Mouse (Mus musculus): ENCODE measurements at regions not wholly inside any gene's neighbourhood (a gene's known extent, or its start where the extent isn't known, plus 50 kb on each side); places are given as distances from the start of the nearest gene placed in this dataset.

GRCm38 (mm10) chr15:37134386-37134785, 126.8 kb upstream of the Zfp706 start:
- DNase-seq, result no peak
- ATAC-seq (ENCODE audit: low read depth), result no peak
- Histone ChIP-seq H3K4me1 (replicated peaks) (peaks cover 18% of the 10 kb centered on the region), H3K4me2 (no peak overlapping the region; the same call in 1 of the 2 replicates), H3K27ac (no peak overlapping the region), H3K27me3 (no peaks in the 10 kb centered on the region), H3K36me3 (no peaks in the 10 kb centered on the region), H3K4me3 (replicated peaks) (no peak overlapping the region), H3K9ac (no peak overlapping the region), H3K9me3 (replicated peaks) (no peaks in the 10 kb centered on the region)
- WGBS (ENCODE audit: insufficient replicate concordance), result 55% methylated on average over 4 of the region's 4 CpGs

GRCm38 (mm10) chr15:37133916-37134315, 126.3 kb upstream of the Zfp706 start:
- no peak for ATAC-seq (ENCODE audit: low read depth)
- H3K4me1 ChIP-seq (replicated peaks), result peaks cover 18% of the 10 kb centered on the region
- no peak for DNase-seq
- no peak overlapping the region for H3K4me3 ChIP-seq (replicated peaks)
- H3K9me3 ChIP-seq (replicated peaks), result no peaks in the 10 kb centered on the region
- H3K9ac ChIP-seq, result no peak overlapping the region
- H3K27ac ChIP-seq, result no peak overlapping the region
- no peak overlapping the region for H3K4me2 ChIP-seq
- no peaks in the 10 kb centered on the region for H3K27me3 ChIP-seq
- WGBS (ENCODE audit: insufficient replicate concordance), result 42% methylated on average over 5 of the region's 5 CpGs
- no peaks in the 10 kb centered on the region for H3K36me3 ChIP-seq

GRCm38 (mm10) chr15:37127681-37128080, 120.1 kb upstream of the Zfp706 start:
- H3K36me3 ChIP-seq, result no peaks in the 10 kb centered on the region
- no peaks in the 10 kb centered on the region for H3K4me1 ChIP-seq (replicated peaks)
- H3K4me3 ChIP-seq (replicated peaks), result no peak overlapping the region
- no peaks in the 10 kb centered on the region for H3K9me3 ChIP-seq (replicated peaks)
- ATAC-seq (ENCODE audit: low read depth) (no peak), DNase-seq (no peak)
- no peaks in the 10 kb centered on the region for H3K27me3 ChIP-seq
- no peak overlapping the region for H3K4me2 ChIP-seq
- WGBS (ENCODE audit: insufficient replicate concordance), result 65% methylated on average over 7 of the region's 7 CpGs
- H3K9ac ChIP-seq, result no peak overlapping the region
- H3K27ac ChIP-seq, result no peak overlapping the region

- no peak overlapping the region for H3K4me2 ChIP-seq
- H3K4me1 ChIP-seq (replicated peaks), result no peaks in the 10 kb centered on the region
- H3K36me3 ChIP-seq, result no peaks in the 10 kb centered on the region
- ATAC-seq (ENCODE audit: low read depth) (no peak), DNase-seq (no peak)
- no peak overlapping the region for H3K27ac ChIP-seq
- 73% methylated on average over 4 of the region's 4 CpGs for WGBS (ENCODE audit: insufficient replicate concordance)
- H3K4me3 ChIP-seq (replicated peaks), result no peak overlapping the region
- no peaks in the 10 kb centered on the region for H3K27me3 ChIP-seq
- H3K9me3 ChIP-seq (replicated peaks), result no peaks in the 10 kb centered on the region
- H3K9ac ChIP-seq, result no peak overlapping the region
Observed at GRCm38 (mm10) chr15:37127170-37127569, 119.6 kb upstream of the Zfp706 start.

- no peak for ATAC-seq (ENCODE audit: low read depth)
- no peak overlapping the region for H3K4me3 ChIP-seq (replicated peaks)
- no peaks in the 10 kb centered on the region for H3K27me3 ChIP-seq
- H3K27ac ChIP-seq, result no peak overlapping the region
- WGBS (ENCODE audit: insufficient replicate concordance), result 55% methylated on average over 4 of the region's 4 CpGs
- no peaks in the 10 kb centered on the region for H3K36me3 ChIP-seq
- no peak for DNase-seq
- H3K4me2 ChIP-seq, result no peak overlapping the region
- no peaks in the 10 kb centered on the region for H3K4me1 ChIP-seq (replicated peaks)
- no peaks in the 10 kb centered on the region for H3K9me3 ChIP-seq (replicated peaks)
- H3K9ac ChIP-seq, result no peak overlapping the region
Observed at GRCm38 (mm10) chr15:37125823-37126222, 118.2 kb upstream of the Zfp706 start.

GRCm38 (mm10) chr15:37124951-37125350, 117.4 kb upstream of the Zfp706 start:
- Histone ChIP-seq H3K9me3 (replicated peaks) (no peaks in the 10 kb centered on the region), H3K4me1 (replicated peaks) (no peaks in the 10 kb centered on the region), H3K4me3 (replicated peaks) (no peak overlapping the region), H3K36me3 (no peaks in the 10 kb centered on the region), H3K27me3 (no peaks in the 10 kb centered on the region), H3K27ac (no peak overlapping the region), H3K9ac (no peak overlapping the region), H3K4me2 (no peak overlapping the region)
- whole genome bisulfite sequencing (ENCODE audit: insufficient replicate concordance), result 65% methylated on average over 2 of the region's 2 CpGs
- ATAC-seq (ENCODE audit: low read depth) (no peak), DNase-seq (no peak)

GRCm38 (mm10) chr15:37124299-37124698, 116.7 kb upstream of the Zfp706 start:
- no peaks in the 10 kb centered on the region for H3K36me3 ChIP-seq
- H3K27ac ChIP-seq, result no peak overlapping the region
- no peaks in the 10 kb centered on the region for H3K9me3 ChIP-seq (replicated peaks)
- no peak overlapping the region for H3K9ac ChIP-seq
- no peaks in the 10 kb centered on the region for H3K4me1 ChIP-seq (replicated peaks)
- ATAC-seq (ENCODE audit: low read depth), result no peak
- no peak overlapping the region for H3K4me2 ChIP-seq
- no peak overlapping the region for H3K4me3 ChIP-seq (replicated peaks)
- DNase-seq, result no peak
- 79% methylated on average over 7 of the region's 7 CpGs for WGBS (ENCODE audit: insufficient replicate concordance)
- no peaks in the 10 kb centered on the region for H3K27me3 ChIP-seq

- ATAC-seq (ENCODE audit: low read depth), result no peak
- Histone ChIP-seq H3K27ac (no peak overlapping the region), H3K4me3 (replicated peaks) (no peak overlapping the region), H3K27me3 (no peaks in the 10 kb centered on the region), H3K9ac (no peak overlapping the region), H3K36me3 (no peaks in the 10 kb centered on the region), H3K9me3 (replicated peaks) (no peaks in the 10 kb centered on the region), H3K4me2 (no peak overlapping the region), H3K4me1 (replicated peaks) (no peaks in the 10 kb centered on the region)
- 18% methylated on average over 6 of the region's 6 CpGs for WGBS (ENCODE audit: insufficient replicate concordance)
- DNase-seq, result peak; percentile 19
Observed at GRCm38 (mm10) chr15:37120381-37120780, 112.8 kb upstream of the Zfp706 start.

GRCm38 (mm10) chr15:37114119-37114518, 106.5 kb upstream of the Zfp706 start:
- H3K4me3 ChIP-seq (replicated peaks), result no peak overlapping the region
- no peaks in the 10 kb centered on the region for H3K36me3 ChIP-seq
- no peak overlapping the region for H3K9ac ChIP-seq
- no peaks in the 10 kb centered on the region for H3K27me3 ChIP-seq
- no peak overlapping the region for H3K4me2 ChIP-seq
- H3K9me3 ChIP-seq (replicated peaks), result no peaks in the 10 kb centered on the region
- no peak for ATAC-seq (ENCODE audit: low read depth)
- H3K4me1 ChIP-seq (replicated peaks), result no peaks in the 10 kb centered on the region
- WGBS (ENCODE audit: insufficient replicate concordance), result 15% methylated on average over 8 of the region's 8 CpGs
- DNase-seq, result peak; percentile 28
- no peak overlapping the region for H3K27ac ChIP-seq

- 84% methylated on average over 14 of the region's 14 CpGs for WGBS (ENCODE audit: insufficient replicate concordance)
- no peak overlapping the region for H3K4me3 ChIP-seq (replicated peaks)
- DNase-seq (no peak), ATAC-seq (ENCODE audit: low read depth) (no peak)
- H3K9me3 ChIP-seq (replicated peaks), result no peaks in the 10 kb centered on the region
- no peaks in the 10 kb centered on the region for H3K36me3 ChIP-seq
- no peaks in the 10 kb centered on the region for H3K27me3 ChIP-seq
- H3K4me1 ChIP-seq (replicated peaks), result no peaks in the 10 kb centered on the region
- no peak overlapping the region for H3K9ac ChIP-seq
- no peak overlapping the region for H3K27ac ChIP-seq
- H3K4me2 ChIP-seq, result no peak overlapping the region
Observed at GRCm38 (mm10) chr15:37110462-37110861, 102.9 kb upstream of the Zfp706 start.

- H3K9me3 ChIP-seq (replicated peaks), result no peaks in the 10 kb centered on the region
- H3K4me3 ChIP-seq (replicated peaks), result no peak overlapping the region
- peaks cover 27% of the 10 kb centered on the region for H3K4me1 ChIP-seq (replicated peaks)
- no peak overlapping the region for H3K9ac ChIP-seq
- H3K4me2 ChIP-seq, result no peak overlapping the region
- WGBS (ENCODE audit: insufficient replicate concordance), result 49% methylated on average over 2 of the region's 2 CpGs
- no peaks in the 10 kb centered on the region for H3K36me3 ChIP-seq
- no peaks in the 10 kb centered on the region for H3K27me3 ChIP-seq
- DNase-seq, result no peak
- ATAC-seq (ENCODE audit: low read depth), result no peak
- H3K27ac ChIP-seq, result no peak overlapping the region
Observed at GRCm38 (mm10) chr15:37102035-37102555, 94.5 kb upstream of the Zfp706 start.

- H3K9ac ChIP-seq, result no peak overlapping the region
- DNase-seq (no peak), ATAC-seq (ENCODE audit: low read depth) (no peak)
- H3K4me3 ChIP-seq (replicated peaks), result no peak overlapping the region
- H3K27ac ChIP-seq, result no peak overlapping the region
- no peak overlapping the region for H3K4me2 ChIP-seq
- H3K4me1 ChIP-seq (replicated peaks), result peaks cover 27% of the 10 kb centered on the region
- 76% methylated on average over 1 of the region's 1 CpGs for WGBS (ENCODE audit: insufficient replicate concordance)
- no peaks in the 10 kb centered on the region for H3K27me3 ChIP-seq
- H3K36me3 ChIP-seq, result no peaks in the 10 kb centered on the region
- H3K9me3 ChIP-seq (replicated peaks), result no peaks in the 10 kb centered on the region
Observed at GRCm38 (mm10) chr15:37101419-37101818, 93.8 kb upstream of the Zfp706 start.

Data from liver, embryonic 13.5 days (tissue).